Mouse (Mus musculus): ENCODE results near the gene Rps11. TPM values are rescaled to one million over a fixed set of nuclear protein-coding genes. Genes with fewer than 3 reads are reported as not detected.

Gene Rps11
- polyA plus RNA-seq, 1 experiment from 2014 or later: 1,160 TPM

GRCm38 (mm10) chr7:45162551-45162950, 38.3 kb upstream of the Rps11 start:
- H3K4me3 ChIP-seq: peak overlapping the region; percentile 34
- no peaks in the 10 kb centered on the region for H3K9me3 ChIP-seq
- H3K27me3 ChIP-seq: peaks cover 52% of the 10 kb centered on the region
- no peak for ATAC-seq (ENCODE audit: low FRiP score, low read depth)
- H3K27ac ChIP-seq (replicated peaks): no peak overlapping the region
- peak overlapping the region; percentile 62 for H3K4me2 ChIP-seq (replicated peaks)
- H3K4me1 ChIP-seq: peaks cover 20% of the 10 kb centered on the region
- 23% methylated on average over 6 of the region's 6 CpGs for WGBS
- H3K36me3 ChIP-seq: peaks cover 17% of the 10 kb centered on the region
- H3K9ac ChIP-seq (replicated peaks): 0 out of 2 replicates have a peak overlapping the region, but pooled peaks have one; percentile 7

GRCm38 (mm10) chr7:45161612-45162473, 37.6 kb upstream of the Rps11 start:
- 5% methylated on average over 35 of the region's 35 CpGs for WGBS
- H3K27ac ChIP-seq (replicated peaks): no peak overlapping the region
- H3K9me3 ChIP-seq: no peaks in the 10 kb centered on the region
- H3K4me1 ChIP-seq: peaks cover 20% of the 10 kb centered on the region
- H3K4me2 ChIP-seq (replicated peaks): peak overlapping the region; percentile 62
- peak overlapping the region; percentile 7; the same call in 1 of the 2 replicates for H3K9ac ChIP-seq (replicated peaks)
- H3K36me3 ChIP-seq: peaks cover 17% of the 10 kb centered on the region
- peak; percentile 87 for ATAC-seq (ENCODE audit: low FRiP score, low read depth)
- H3K27me3 ChIP-seq: peaks cover 45% of the 10 kb centered on the region
- peak overlapping the region; percentile 34 for H3K4me3 ChIP-seq

- 93% methylated on average over 3 of the region's 3 CpGs for WGBS
- H3K9me3 ChIP-seq: no peaks in the 10 kb centered on the region
- H3K9ac ChIP-seq (replicated peaks): no peak overlapping the region
- H3K36me3 ChIP-seq: peaks cover 17% of the 10 kb centered on the region
- H3K27me3 ChIP-seq: peaks cover 36% of the 10 kb centered on the region
- no peak overlapping the region for H3K4me2 ChIP-seq (replicated peaks)
- H3K27ac ChIP-seq (replicated peaks): no peak overlapping the region
- ATAC-seq (ENCODE audit: low FRiP score, low read depth): no peak
- H3K4me1 ChIP-seq: peaks cover 20% of the 10 kb centered on the region
- no peak overlapping the region for H3K4me3 ChIP-seq
Measured at GRCm38 (mm10) chr7:45160866-45161265, 36.6 kb upstream of the Rps11 start.

GRCm38 (mm10) chr7:45160316-45160800, 36.1 kb upstream of the Rps11 start:
- H3K27ac ChIP-seq (replicated peaks): no peak overlapping the region
- H3K9ac ChIP-seq (replicated peaks): no peak overlapping the region
- 97% methylated on average over 6 of the region's 6 CpGs for WGBS
- H3K4me1 ChIP-seq: peaks cover 20% of the 10 kb centered on the region
- peaks cover 30% of the 10 kb centered on the region for H3K27me3 ChIP-seq
- no peak overlapping the region for H3K4me3 ChIP-seq
- H3K4me2 ChIP-seq (replicated peaks): no peak overlapping the region
- H3K36me3 ChIP-seq: peaks cover 17% of the 10 kb centered on the region
- H3K9me3 ChIP-seq: no peaks in the 10 kb centered on the region
- no peak for ATAC-seq (ENCODE audit: low FRiP score, low read depth)

- Histone ChIP-seq H3K27ac (replicated peaks) (no peak overlapping the region), H3K4me3 (no peak overlapping the region), H3K27me3 (peaks cover 17% of the 10 kb centered on the region), H3K4me1 (peaks cover 22% of the 10 kb centered on the region), H3K9me3 (no peaks in the 10 kb centered on the region), H3K36me3 (peaks cover 17% of the 10 kb centered on the region), H3K4me2 (replicated peaks) (no peak overlapping the region), H3K9ac (replicated peaks) (no peak overlapping the region)
- no peak for ATAC-seq (ENCODE audit: low FRiP score, low read depth)
- WGBS: 92% methylated on average over 6 of the region's 6 CpGs
Measured at GRCm38 (mm10) chr7:45158991-45159390, 34.8 kb upstream of the Rps11 start.

- Histone ChIP-seq H3K4me3 (no peak overlapping the region), H3K27ac (replicated peaks) (no peak overlapping the region), H3K4me1 (peaks cover 21% of the 10 kb centered on the region), H3K4me2 (replicated peaks) (no peak overlapping the region), H3K9me3 (no peaks in the 10 kb centered on the region), H3K36me3 (peaks cover 17% of the 10 kb centered on the region), H3K27me3 (peaks cover 1% of the 10 kb centered on the region), H3K9ac (replicated peaks) (no peak overlapping the region; the same call in 1 of the 2 replicates)
- no peak for ATAC-seq (ENCODE audit: low FRiP score, low read depth)
- WGBS: 88% methylated on average over 14 of the region's 14 CpGs
Measured at GRCm38 (mm10) chr7:45157459-45157858, 33.2 kb upstream of the Rps11 start.

- no peaks in the 10 kb centered on the region for H3K9me3 ChIP-seq
- H3K36me3 ChIP-seq: peaks cover 17% of the 10 kb centered on the region
- no peak overlapping the region for H3K4me2 ChIP-seq (replicated peaks)
- 96% methylated on average over 15 of the region's 15 CpGs for WGBS
- no peak overlapping the region for H3K27ac ChIP-seq (replicated peaks)
- H3K9ac ChIP-seq (replicated peaks): 0 out of 2 replicates have a peak overlapping the region, but pooled peaks have one; percentile 17
- peaks cover 13% of the 10 kb centered on the region for H3K4me1 ChIP-seq
- no peak overlapping the region for H3K4me3 ChIP-seq
- no peak for ATAC-seq (ENCODE audit: low FRiP score, low read depth)
- no peaks in the 10 kb centered on the region for H3K27me3 ChIP-seq
Measured at GRCm38 (mm10) chr7:45156206-45156605, 32.0 kb upstream of the Rps11 start.

- H3K9me3 ChIP-seq: no peaks in the 10 kb centered on the region
- H3K27me3 ChIP-seq: no peaks in the 10 kb centered on the region
- no peak overlapping the region for H3K27ac ChIP-seq (replicated peaks)
- no peak overlapping the region for H3K9ac ChIP-seq (replicated peaks)
- no peak for ATAC-seq (ENCODE audit: low FRiP score, low read depth)
- H3K4me2 ChIP-seq (replicated peaks): no peak overlapping the region
- no peak overlapping the region for H3K4me3 ChIP-seq
- peaks cover 17% of the 10 kb centered on the region for H3K36me3 ChIP-seq
- 87% methylated on average over 9 of the region's 9 CpGs for WGBS
- H3K4me1 ChIP-seq: peaks cover 17% of the 10 kb centered on the region
Measured at GRCm38 (mm10) chr7:45155590-45155989, 31.4 kb upstream of the Rps11 start.

GRCm38 (mm10) chr7:45154993-45155514, 30.8 kb upstream of the Rps11 start:
- Histone ChIP-seq H3K9ac (replicated peaks) (no peak overlapping the region), H3K4me1 (peaks cover 19% of the 10 kb centered on the region), H3K4me3 (peak overlapping the region; percentile 69), H3K4me2 (replicated peaks) (peak overlapping the region; percentile 78), H3K27me3 (no peaks in the 10 kb centered on the region), H3K27ac (replicated peaks) (0 out of 2 replicates have a peak overlapping the region, but pooled peaks have one; percentile 93), H3K36me3 (peaks cover 17% of the 10 kb centered on the region), H3K9me3 (no peaks in the 10 kb centered on the region)
- ATAC-seq (ENCODE audit: low FRiP score, low read depth): no peak
- WGBS: 77% methylated on average over 12 of the region's 12 CpGs

GRCm38 (mm10) chr7:45154096-45154992, 30.1 kb upstream of the Rps11 start, which contains the start of the genes Pih1d1 and Aldh16a1:
Pih1d1 (plus strand) TSS chr7:45154303.
Aldh16a1 (minus strand) TSS chr7:45154584.
- peaks cover 22% of the 10 kb centered on the region for H3K4me1 ChIP-seq
- H3K9me3 ChIP-seq: no peaks in the 10 kb centered on the region
- H3K4me2 ChIP-seq (replicated peaks): peak within 1 kb of the TSS; percentile 78
- peak within 1 kb of the TSS; percentile 93 for H3K27ac ChIP-seq (replicated peaks)
- peak within 1 kb of the TSS; percentile 86 for H3K9ac ChIP-seq (replicated peaks)
- H3K4me3 ChIP-seq: peak within 1 kb of the TSS; percentile 69
- H3K27me3 ChIP-seq: no peaks in the 10 kb centered on the region
- H3K36me3 ChIP-seq: peaks cover 16% of the 10 kb centered on the region
- peak; percentile 94 for ATAC-seq (ENCODE audit: low FRiP score, low read depth)
- 5% methylated on average over 69 of the region's 69 CpGs for WGBS

GRCm38 (mm10) chr7:45153586-45153985, 29.3 kb upstream of the Rps11 start:
- H3K4me1 ChIP-seq: peaks cover 22% of the 10 kb centered on the region
- WGBS: 6% methylated on average over 5 of the region's 5 CpGs
- H3K27me3 ChIP-seq: no peaks in the 10 kb centered on the region
- no peak for ATAC-seq (ENCODE audit: low FRiP score, low read depth)
- H3K9me3 ChIP-seq: no peaks in the 10 kb centered on the region
- H3K4me3 ChIP-seq: peak overlapping the region; percentile 69
- peak overlapping the region; percentile 86 for H3K9ac ChIP-seq (replicated peaks)
- peak overlapping the region; percentile 93 for H3K27ac ChIP-seq (replicated peaks)
- H3K36me3 ChIP-seq: 0 out of 2 replicates have a peak, but pooled peaks cover 8% of the 10 kb centered on the region
- peak overlapping the region; percentile 78 for H3K4me2 ChIP-seq (replicated peaks)
